Mouse (Mus musculus): ENCODE measurements around the gene Gm8206. TPM values are rescaled to one million over a fixed set of nuclear protein-coding genes. Genes with fewer than 3 reads are reported as not detected.
"Not testable (repeated sequence)": the region's sequence is repeated elsewhere in the genome, so short reads cannot be mapped to it uniquely, and the experiment has no call there.

Gene Gm8206
- 0.34 and 0.49 TPM in 2 replicates for polyA plus RNA-seq (2014; fragmentation: Nextera tagmentation; extraction: Ambion mirVana)

GRCm38 (mm10) chr14:6093842-6094241, at the start of gene Gm8206:
Gene Gm8206 (minus strand): TSS chr14:6093942.
- H3K36me3 ChIP-seq (ENCODE audit: control insufficient read depth, insufficient read depth, low read length); H3K4me3 ChIP-seq (ENCODE audit: low read depth, low read length); H3K9me3 ChIP-seq (ENCODE audit: control insufficient read depth, low read length); H3K9ac ChIP-seq (ENCODE audit: low read depth, low read length); H3K4me1 ChIP-seq (replicated peaks; ENCODE audit: control insufficient read depth, insufficient read depth, low read length); H3K27ac ChIP-seq (ENCODE audit: low read depth, low read length); H3K4me2 ChIP-seq (replicated peaks; ENCODE audit: low read depth, low read length); H3K27me3 ChIP-seq (ENCODE audit: control insufficient read depth, insufficient read depth, low read length); ATAC-seq (ENCODE audit: low FRiP score); DNase-seq (ENCODE audit: low spot score): not testable (repeated sequence)
- 98% methylated on average over 2 of the region's 3 CpGs for WGBS

GRCm38 (mm10) chr14:6125707-6126106, 32.0 kb upstream of the Gm8206 start, which contains the start of gene Gm3476:
Gene Gm3476 (minus strand): TSS chr14:6125807.
- H3K27ac ChIP-seq (ENCODE audit: low read depth, low read length); H3K9me3 ChIP-seq (ENCODE audit: control insufficient read depth, low read length): not testable (repeated sequence)

DNA sequence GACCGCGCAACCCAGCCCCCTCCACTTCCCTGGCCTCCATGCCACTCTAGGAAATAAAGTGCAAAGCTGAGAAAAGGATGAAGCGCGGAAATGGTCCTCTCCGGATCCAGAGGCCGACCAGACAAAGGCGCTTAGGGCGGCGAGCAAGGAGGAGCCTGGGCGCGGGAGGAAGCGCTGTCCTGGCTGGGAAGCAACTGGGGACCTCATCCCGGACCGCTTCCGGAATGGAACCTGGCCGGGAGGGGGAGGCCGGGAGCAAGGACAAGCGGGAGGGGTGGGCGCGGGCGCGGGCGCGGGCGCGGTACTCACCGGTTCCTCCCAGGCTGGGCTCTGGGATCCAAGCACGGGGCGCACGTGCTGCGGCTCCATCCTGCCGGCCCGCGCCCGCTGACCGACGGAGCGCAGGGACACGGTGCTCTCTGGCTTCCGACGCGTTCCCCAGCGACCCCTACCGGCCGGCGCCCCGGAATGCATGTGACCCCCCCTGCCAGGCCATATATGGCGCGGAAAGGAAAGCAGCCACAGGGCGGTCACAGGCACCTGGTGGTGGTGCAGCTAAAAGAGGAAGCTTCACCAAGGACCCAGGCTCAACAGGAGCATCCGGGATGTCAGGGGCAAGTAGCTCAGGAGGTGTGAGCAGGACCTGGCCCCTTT, 14.7 kb upstream of the Gm8206 start, which contains the start of gene Gm3468:
Gene Gm3468, minus strand, starts transcription at position 394 of the 654 bp plus-strand sequence.
- Histone ChIP-seq H3K4me2 (replicated peaks; ENCODE audit: low read depth, low read length) (peak within 1 kb of the TSS; percentile 36), H3K4me3 (ENCODE audit: low read depth, low read length) (peak within 1 kb of the TSS; percentile 26)
- WGBS, result 2% methylated on average over 28 of the region's 51 CpGs
- H3K4me1 ChIP-seq (replicated peaks; ENCODE audit: control insufficient read depth, insufficient read depth, low read length); H3K36me3 ChIP-seq (ENCODE audit: control insufficient read depth, insufficient read depth, low read length); H3K27ac ChIP-seq (ENCODE audit: low read depth, low read length); H3K9me3 ChIP-seq (ENCODE audit: control insufficient read depth, low read length); H3K9ac ChIP-seq (ENCODE audit: low read depth, low read length); H3K27me3 ChIP-seq (ENCODE audit: control insufficient read depth, insufficient read depth, low read length): not testable (repeated sequence)
- ATAC-seq (ENCODE audit: low FRiP score) (peak; percentile 93), DNase-seq (ENCODE audit: low spot score) (peak; percentile 86)

More at GRCm38 (mm10) chr14:6125707-6126106, 32.0 kb upstream of the Gm8206 start, which contains the start of gene Gm3476:
- not testable (repeated sequence) for H3K4me3 ChIP-seq (ENCODE audit: low read depth, low read length); H3K27me3 ChIP-seq (ENCODE audit: control insufficient read depth, insufficient read depth, low read length); DNase-seq (ENCODE audit: low spot score); H3K36me3 ChIP-seq (ENCODE audit: control insufficient read depth, insufficient read depth, low read length); H3K4me2 ChIP-seq (replicated peaks; ENCODE audit: low read depth, low read length); ATAC-seq (ENCODE audit: low FRiP score); H3K4me1 ChIP-seq (replicated peaks; ENCODE audit: control insufficient read depth, insufficient read depth, low read length); H3K9ac ChIP-seq (ENCODE audit: low read depth, low read length)
- no CpG with 5 or more reads among the region's 1 CpGs for WGBS

GRCm38 (mm10) chr14:6107500-6107899, 13.8 kb upstream of the Gm8206 start:
- WGBS, result 13% methylated on average over 8 of the region's 9 CpGs
- not testable (repeated sequence) for H3K9ac ChIP-seq (ENCODE audit: low read depth, low read length); H3K27ac ChIP-seq (ENCODE audit: low read depth, low read length); H3K4me1 ChIP-seq (replicated peaks; ENCODE audit: control insufficient read depth, insufficient read depth, low read length); ATAC-seq (ENCODE audit: low FRiP score); H3K27me3 ChIP-seq (ENCODE audit: control insufficient read depth, insufficient read depth, low read length); H3K9me3 ChIP-seq (ENCODE audit: control insufficient read depth, low read length); H3K36me3 ChIP-seq (ENCODE audit: control insufficient read depth, insufficient read depth, low read length)
- DNase-seq (ENCODE audit: low spot score), result peak; percentile 1
- H3K4me2 ChIP-seq (replicated peaks; ENCODE audit: low read depth, low read length), result peak overlapping the region; percentile 36
- peak overlapping the region; percentile 26; the same call in 1 of the 2 replicates for H3K4me3 ChIP-seq (ENCODE audit: low read depth, low read length)

DNA sequence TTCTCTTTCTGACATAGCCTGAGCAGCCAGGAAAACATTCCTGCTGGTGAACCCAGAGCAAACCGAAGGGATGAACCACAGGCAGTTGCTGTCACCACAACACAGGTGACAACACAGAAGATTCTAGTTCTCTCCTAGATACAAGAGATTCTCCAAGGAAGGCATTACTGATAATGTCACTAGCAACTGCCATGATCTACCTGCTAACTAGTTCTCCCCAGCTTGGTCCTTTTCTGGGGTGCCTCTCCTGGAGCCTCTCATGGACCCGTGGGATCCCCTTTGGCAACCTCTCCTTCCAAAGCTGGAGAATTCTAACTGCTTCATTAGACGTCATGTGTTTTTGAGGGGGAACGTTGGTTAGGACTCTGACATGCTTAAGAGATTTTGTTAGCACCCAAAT, 35.6 kb downstream of the Gm8206 start, which contains the start of gene Gm6337:
Gene Gm6337, minus strand, starts transcription at position 101 of the 400 bp plus-strand sequence.
- H3K36me3 ChIP-seq (ENCODE audit: control insufficient read depth, insufficient read depth, low read length); H3K27ac ChIP-seq (ENCODE audit: low read depth, low read length); H3K27me3 ChIP-seq (ENCODE audit: control insufficient read depth, insufficient read depth, low read length); H3K4me3 ChIP-seq (ENCODE audit: low read depth, low read length); H3K4me1 ChIP-seq (replicated peaks; ENCODE audit: control insufficient read depth, insufficient read depth, low read length); ATAC-seq (ENCODE audit: low FRiP score); DNase-seq (ENCODE audit: low spot score); H3K4me2 ChIP-seq (replicated peaks; ENCODE audit: low read depth, low read length); H3K9me3 ChIP-seq (ENCODE audit: control insufficient read depth, low read length); H3K9ac ChIP-seq (ENCODE audit: low read depth, low read length): not testable (repeated sequence)
- 85% methylated on average over 2 of the region's 4 CpGs for WGBS

- not testable (repeated sequence) for H3K9me3 ChIP-seq (ENCODE audit: control insufficient read depth, low read length); H3K9ac ChIP-seq (ENCODE audit: low read depth, low read length); ATAC-seq (ENCODE audit: low FRiP score); H3K27ac ChIP-seq (ENCODE audit: low read depth, low read length); H3K36me3 ChIP-seq (ENCODE audit: control insufficient read depth, insufficient read depth, low read length); H3K27me3 ChIP-seq (ENCODE audit: control insufficient read depth, insufficient read depth, low read length); H3K4me3 ChIP-seq (ENCODE audit: low read depth, low read length); H3K4me1 ChIP-seq (replicated peaks; ENCODE audit: control insufficient read depth, insufficient read depth, low read length); H3K4me2 ChIP-seq (replicated peaks; ENCODE audit: low read depth, low read length); DNase-seq (ENCODE audit: low spot score)
- WGBS, result 84% methylated on average over 4 of the region's 7 CpGs
Measured at GRCm38 (mm10) chr14:5987136-5987535, 106.6 kb downstream of the Gm8206 start.

GRCm38 (mm10) chr14:5979037-5979436, 114.7 kb downstream of the Gm8206 start, which contains the start of gene Gm3453:
Gene Gm3453 (minus strand): TSS chr14:5979137.
- not testable (repeated sequence) for H3K36me3 ChIP-seq (ENCODE audit: control insufficient read depth, insufficient read depth, low read length); ATAC-seq (ENCODE audit: low FRiP score); H3K4me1 ChIP-seq (replicated peaks; ENCODE audit: control insufficient read depth, insufficient read depth, low read length); H3K27me3 ChIP-seq (ENCODE audit: control insufficient read depth, insufficient read depth, low read length); H3K4me2 ChIP-seq (replicated peaks; ENCODE audit: low read depth, low read length); H3K4me3 ChIP-seq (ENCODE audit: low read depth, low read length); DNase-seq (ENCODE audit: low spot score); H3K9me3 ChIP-seq (ENCODE audit: control insufficient read depth, low read length); H3K27ac ChIP-seq (ENCODE audit: low read depth, low read length); H3K9ac ChIP-seq (ENCODE audit: low read depth, low read length)
- 70% methylated on average over 2 of the region's 2 CpGs for WGBS

All from hindbrain, embryonic 11.5 days (tissue).